Comparison of ENCODE assay signal across 12 mouse cellular contexts in genomic region chr5:36321581-36321980, GRCm38 (mm10).
DNase-seq lines count a peak whose midpoint lies in the region; ATAC-seq and TF ChIP-seq lines count a peak whose summit lies in the region.
"Had no signal": no experiment of that assay in that cellular context is flagged by ENCODE, and none has a peak within 500 bp of the region (broad histone marks: within the 10 kb centered on the region; RNA-seq: fewer than 3 reads in every experiment).

No protein-coding gene starts in this region.

- 33% methylated on average over 8 of the region's 8 CpGs for WGBS in hindbrain, embryonic 11.5 days
- WGBS in hindbrain, postnatal 0 days, result 40% methylated on average over 8 of the region's 8 CpGs
- 52% methylated on average over 8 of the region's 8 CpGs for WGBS in limb, embryonic 10.5 days

- H3K9ac ChIP-seq in hindbrain, embryonic 11.5 days (ENCODE audit: low read depth, low read length), result no peak overlapping the region
- no peak overlapping the region for H3K9ac ChIP-seq in hindbrain, postnatal 0 days (replicated peaks; ENCODE audit: low read length)

- ATAC-seq in hindbrain, embryonic 11.5 days (ENCODE audit: low FRiP score), result no peak
- ATAC-seq in hindbrain, postnatal 0 days, result no peak
- ATAC-seq: forebrain, embryonic 16.5 days; midbrain, embryonic 16.5 days had no signal

- DNase-seq in hindbrain, embryonic 11.5 days (ENCODE audit: low spot score), result peak; percentile 48
- DNase-seq in hindbrain, postnatal 0 days (ENCODE audit: low spot score), result no peak
- peak; percentile 17 for DNase-seq in ovary, postnatal 36 days (ENCODE audit: low spot score)
- DNase-seq in ovary, adult 18-20 months (ENCODE audit: low spot score), result no peak
- DNase-seq in limb, embryonic 10.5 days (ENCODE audit: low spot score), result peak; percentile 42
- no peak for DNase-seq in left cerebral cortex, adult 11 months (ENCODE audit: low spot score)
- DNase-seq in right cerebral cortex, postnatal 4 days, result no peak
- no peak for DNase-seq in heart, adult 9 months (ENCODE audit: low spot score in 2 of 2)
- DNase-seq: cerebellum, postnatal 25 days; kidney, postnatal 14 days had no signal

- no peak overlapping the region for H3K27ac ChIP-seq in hindbrain, embryonic 11.5 days (ENCODE audit: low read depth, low read length)
- no peak overlapping the region for H3K27ac ChIP-seq in hindbrain, postnatal 0 days
- peak overlapping the region; percentile 78 for H3K27ac ChIP-seq in limb, embryonic 10.5 days

- peaks cover 5% of the 10 kb centered on the region; the same call in 1 of the 2 replicates for H3K27me3 ChIP-seq in hindbrain, embryonic 11.5 days (ENCODE audit: control insufficient read depth, insufficient read depth, low read length)
- H3K27me3 ChIP-seq in hindbrain, postnatal 0 days (ENCODE audit: insufficient read depth, low read length), result no peaks in the 10 kb centered on the region
- no peaks in the 10 kb centered on the region for H3K27me3 ChIP-seq in limb, embryonic 10.5 days (ENCODE audit: low read depth, poor library complexity, severe bottlenecking)

- no peaks in the 10 kb centered on the region for H3K36me3 ChIP-seq in hindbrain, embryonic 11.5 days (ENCODE audit: control insufficient read depth, insufficient read depth, low read length)
- H3K36me3 ChIP-seq in hindbrain, postnatal 0 days (ENCODE audit: insufficient read depth, low read length), result no peaks in the 10 kb centered on the region
- H3K36me3 ChIP-seq in limb, embryonic 10.5 days, result no peaks in the 10 kb centered on the region

- no peak for TF ChIP-seq CTCF in hindbrain, postnatal 0 days (IDR thresholded peaks at IDR 0.05; ENCODE audit: low read depth)

- H3K4me1 ChIP-seq in hindbrain, embryonic 11.5 days (replicated peaks; ENCODE audit: control insufficient read depth, insufficient read depth, low read length), result peaks cover 7% of the 10 kb centered on the region
- H3K4me1 ChIP-seq in hindbrain, postnatal 0 days (ENCODE audit: insufficient read depth, low read length), result peaks cover 8% of the 10 kb centered on the region; the same call in 1 of the 2 replicates
- H3K4me1 ChIP-seq in limb, embryonic 10.5 days, result peaks cover 45% of the 10 kb centered on the region

- no peak overlapping the region for H3K4me3 ChIP-seq in hindbrain, embryonic 11.5 days (ENCODE audit: low read depth, low read length)
- no peak overlapping the region for H3K4me3 ChIP-seq in hindbrain, postnatal 0 days (ENCODE audit: low read length)
- no peak overlapping the region for H3K4me3 ChIP-seq in limb, embryonic 10.5 days

- H3K9me3 ChIP-seq in hindbrain, embryonic 11.5 days (ENCODE audit: control insufficient read depth, low read length), result no peaks in the 10 kb centered on the region
- H3K9me3 ChIP-seq in hindbrain, postnatal 0 days (ENCODE audit: low read length), result no peaks in the 10 kb centered on the region
- no peaks in the 10 kb centered on the region for H3K9me3 ChIP-seq in limb, embryonic 10.5 days (replicated peaks)

- H3K4me2 ChIP-seq in hindbrain, embryonic 11.5 days (replicated peaks; ENCODE audit: low read depth, low read length), result no peak overlapping the region
- no peak overlapping the region for H3K4me2 ChIP-seq in hindbrain, postnatal 0 days (ENCODE audit: low read depth, low read length)

Comparison
In these comparisons a context has a peak if more than half of its experiments do, and no peak if none do; other contexts are left out.
1. DNase-seq: peak in hindbrain, embryonic 11.5 days (single experiment), ovary, postnatal 36 days (single experiment) and limb, embryonic 10.5 days (single experiment); none in hindbrain, postnatal 0 days (single experiment), ovary, adult 18-20 months (single experiment), left cerebral cortex, adult 11 months (single experiment), right cerebral cortex, postnatal 4 days (single experiment) and heart, adult 9 months (0 of 2).